Mouse (Mus musculus) neural tube, embryonic 13.5 days (tissue): Measurements from ENCODE around the gene Epp13. TPM values are rescaled to one million over a fixed set of nuclear protein-coding genes. Genes with fewer than 3 reads are reported as not detected.
"Not testable (repeated sequence)": the region's sequence is repeated elsewhere in the genome, so short reads cannot be mapped to it uniquely, and the experiment has no call there.

Experiments used
- ATAC-seq: fragments of 200-750 bp; cut with Nextera tagmentation; 2 replicates; pipeline ENCODE4 v1.8.0; 2017; ENCODE audit warnings: low read depth, mild to moderate bottlenecking, moderate TSS enrichment, moderate library complexity
- H3K27ac ChIP-seq: fragments of 300-500 bp; sonication (generic); replicated peaks from 2 replicates; pipeline ENCODE4 v1.5.1; 2015; ENCODE audit warnings: moderate library complexity, mild to moderate bottlenecking, inconsistent platforms
- H3K27me3 ChIP-seq: fragments of 300-500 bp; sonication (generic); 2 replicates; pipeline ENCODE4 v1.6.1; 2015; ENCODE audit warnings: mild to moderate bottlenecking, inconsistent platforms
- H3K36me3 ChIP-seq: fragments of 300-500 bp; sonication (generic); 2 replicates; pipeline ENCODE4 v1.6.1; 2015; ENCODE audit warnings: mild to moderate bottlenecking, inconsistent platforms
- H3K4me1 ChIP-seq: fragments of 300-500 bp; sonication (generic); replicated peaks from 2 replicates; pipeline ENCODE4 v1.6.1; 2015; ENCODE audit warnings: inconsistent platforms
- H3K4me2 ChIP-seq: fragments of 300-500 bp; sonication (generic); 2 replicates; pipeline ENCODE4 v1.6.1; 2015; ENCODE audit warnings: inconsistent platforms, mild to moderate bottlenecking, moderate library complexity
- H3K4me3 ChIP-seq: fragments of 300-500 bp; sonication (generic); 2 replicates; pipeline ENCODE4 v1.5.1; 2015; ENCODE audit warnings: mild to moderate bottlenecking, inconsistent platforms
- H3K9ac ChIP-seq: fragments of 300-500 bp; sonication (generic); 2 replicates; pipeline ENCODE4 v1.6.1; 2015; ENCODE audit warnings: moderate library complexity, mild to moderate bottlenecking, inconsistent platforms
- H3K9me3 ChIP-seq: fragments of 300-500 bp; sonication (generic); 2 replicates; pipeline ENCODE4 v1.6.1; 2016; ENCODE audit warnings: inconsistent platforms
- WGBS: fragments of 180-500 bp; shearing (Covaris S2); methylation state at CpG from one replicate; pipeline ENCODE4 v1.1.7; 2015; 5-methylcytosine and 5-hydroxymethylcytosine counted together
- polyA plus RNA-seq: library from polyadenylated mRNA; unstranded; fragments of >200 nt; fragmentation: Nextera tagmentation; extraction: Ambion mirVana; gene quantifications from 2 replicates; pipeline ENCODE4 v1.2.1, GENCODE M21; 2015

Gene Epp13
- not detected in 2 replicates for polyA plus RNA-seq

DNA sequence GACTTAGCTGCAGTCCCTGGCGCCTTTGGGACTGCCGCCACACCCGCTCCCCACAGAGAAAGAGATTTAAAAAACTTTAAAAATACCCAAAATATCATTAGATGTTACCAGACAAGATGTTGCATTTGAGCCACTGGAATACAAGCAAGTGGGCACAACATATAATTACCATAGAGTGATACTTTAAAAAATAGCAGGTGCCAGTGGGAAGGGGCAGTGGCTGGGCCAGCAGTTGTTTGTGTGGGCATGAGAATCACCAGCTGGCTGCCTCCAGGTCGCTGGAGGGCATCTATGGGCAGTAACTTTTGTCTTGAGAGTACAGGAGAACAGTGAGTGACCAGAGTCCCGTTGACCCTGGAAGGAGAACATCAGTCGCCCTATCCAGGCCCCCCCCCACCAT lies at the start of gene Epp13:
TSS of gene Epp13 (plus strand) at position 301 of the 400 bp plus-strand sequence.
- Histone ChIP-seq H3K9me3 (no peaks in the 10 kb centered on the region), H3K9ac (no peak within 1 kb of the TSS), H3K4me1 (no peaks in the 10 kb centered on the region), H3K4me3 (no peak within 1 kb of the TSS), H3K36me3 (no peaks in the 10 kb centered on the region), H3K27me3 (no peaks in the 10 kb centered on the region), H3K27ac (no peak within 1 kb of the TSS), H3K4me2 (no peak within 1 kb of the TSS)
- no peak for ATAC-seq
- 89% methylated on average over 6 of the region's 6 CpGs for WGBS

- Histone ChIP-seq H3K27ac (no peak overlapping the region), H3K27me3 (no peaks in the 10 kb centered on the region), H3K4me3 (no peak overlapping the region), H3K9me3 (peaks cover 7% of the 10 kb centered on the region; the same call in 1 of the 2 replicates), H3K9ac (no peak overlapping the region), H3K36me3 (no peaks in the 10 kb centered on the region), H3K4me1 (no peaks in the 10 kb centered on the region), H3K4me2 (no peak overlapping the region)
- no peak for ATAC-seq
- 81% methylated on average over 3 of the region's 3 CpGs for WGBS
Measured at GRCm38 (mm10) chr7:6204200-6204599, 48.3 kb upstream of the Epp13 start.

DNA sequence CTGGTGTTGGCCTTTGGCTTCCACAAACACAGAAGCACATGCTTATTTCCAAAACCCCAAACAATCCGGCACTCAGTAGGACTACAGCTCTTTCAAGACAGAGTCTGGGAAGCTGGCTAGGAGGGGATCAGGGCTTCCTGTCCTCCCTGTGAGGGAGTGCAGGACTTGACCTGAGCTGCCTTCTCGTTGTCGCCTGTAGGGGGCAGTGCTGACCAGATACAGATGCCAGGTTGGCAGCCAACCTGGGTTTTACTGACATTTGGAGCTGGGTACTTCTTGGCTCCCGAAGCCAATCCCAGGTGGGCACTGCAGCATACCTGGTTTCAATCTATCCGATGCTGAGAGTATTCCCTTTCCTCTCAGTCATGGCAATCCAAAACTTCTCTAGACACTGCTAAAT lies 39.4 kb upstream of the Epp13 start:
- H3K9me3 ChIP-seq: peaks cover 5% of the 10 kb centered on the region
- no peaks in the 10 kb centered on the region for H3K27me3 ChIP-seq
- 46% methylated on average over 5 of the region's 5 CpGs for WGBS
- no peak for ATAC-seq
- H3K36me3 ChIP-seq: no peaks in the 10 kb centered on the region
- no peak overlapping the region for H3K4me3 ChIP-seq
- H3K27ac ChIP-seq: no peak overlapping the region
- H3K9ac ChIP-seq: no peak overlapping the region
- no peak overlapping the region for H3K4me2 ChIP-seq
- H3K4me1 ChIP-seq: no peaks in the 10 kb centered on the region

DNA sequence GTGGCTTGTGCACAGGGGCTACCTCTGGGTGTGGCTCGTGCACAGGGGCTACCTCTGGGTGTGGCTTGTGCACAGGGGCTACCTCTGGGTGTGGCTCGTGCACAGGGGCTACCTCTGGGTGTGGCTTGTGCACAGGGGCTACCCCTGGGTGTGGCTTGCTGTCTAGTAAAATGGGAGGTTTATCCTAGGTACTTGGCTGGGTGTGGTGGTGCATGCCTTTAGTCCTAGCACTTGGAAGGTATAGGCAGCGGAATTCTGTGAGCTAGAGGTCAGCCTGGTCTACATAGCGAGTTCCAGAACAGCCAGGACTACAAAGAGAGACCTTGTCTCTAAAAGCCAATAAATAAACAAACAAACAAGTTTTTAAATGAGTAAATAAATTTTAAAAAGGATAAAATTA lies 37.8 kb upstream of the Epp13 start:
- H3K9me3 ChIP-seq, H3K4me1 ChIP-seq, H3K36me3 ChIP-seq, H3K4me3 ChIP-seq, H3K9ac ChIP-seq, H3K4me2 ChIP-seq, ATAC-seq, H3K27ac ChIP-seq, H3K27me3 ChIP-seq: not testable (repeated sequence)
- 69% methylated on average over 4 of the region's 4 CpGs for WGBS

DNA sequence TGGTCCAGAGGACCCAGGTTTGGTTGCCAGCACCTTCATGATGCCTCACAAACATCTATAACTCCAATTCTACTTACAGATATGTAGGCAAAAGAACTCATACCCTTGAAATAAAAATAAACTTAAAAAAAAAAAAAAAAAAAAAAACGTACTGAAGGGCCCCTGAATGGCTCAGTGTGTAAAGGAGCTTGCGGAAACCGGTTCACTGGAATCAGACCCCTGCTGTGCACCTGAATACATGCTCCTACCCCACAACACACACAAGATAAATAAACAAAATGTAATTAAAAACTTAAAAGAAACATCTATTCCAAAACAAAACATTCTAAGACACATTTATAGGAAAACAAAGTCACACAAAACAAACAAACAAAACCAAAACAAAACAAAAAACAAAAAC lies 32.4 kb upstream of the Epp13 start:
- no peaks in the 10 kb centered on the region for H3K9me3 ChIP-seq
- WGBS: 60% methylated on average over 3 of the region's 3 CpGs
- no peak overlapping the region for H3K9ac ChIP-seq
- H3K4me3 ChIP-seq: no peak overlapping the region
- H3K36me3 ChIP-seq: no peaks in the 10 kb centered on the region
- ATAC-seq: no peak
- H3K27ac ChIP-seq: no peak overlapping the region
- no peak overlapping the region for H3K4me2 ChIP-seq
- H3K4me1 ChIP-seq: no peaks in the 10 kb centered on the region
- no peaks in the 10 kb centered on the region for H3K27me3 ChIP-seq

DNA sequence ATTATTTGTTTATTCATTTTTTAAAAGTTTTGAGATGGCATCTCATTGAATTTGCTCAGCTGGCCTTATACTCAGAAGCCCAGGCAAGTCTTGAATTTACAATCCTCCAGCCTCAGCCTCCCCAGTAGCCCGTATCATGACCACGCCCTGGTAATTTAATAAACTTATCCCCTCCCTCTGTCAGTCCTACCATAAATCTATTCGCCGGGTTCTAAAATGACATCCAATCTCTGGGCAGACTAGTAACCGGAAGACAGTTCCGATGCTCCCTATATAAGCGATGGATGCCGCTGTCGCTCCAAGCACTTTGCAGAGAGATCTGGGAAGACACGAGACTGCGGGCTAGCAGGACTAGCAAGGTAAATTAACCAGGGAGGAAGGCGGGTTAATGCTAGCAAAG lies 30.5 kb upstream of the Epp13 start, which contains the start of gene Zscan5b:
TSS of gene Zscan5b (plus strand) at position 301 of the 400 bp plus-strand sequence.
- H3K4me1 ChIP-seq: no peaks in the 10 kb centered on the region
- WGBS: 90% methylated on average over 12 of the region's 12 CpGs
- H3K9ac ChIP-seq: no peak within 1 kb of the TSS
- no peak within 1 kb of the TSS for H3K4me2 ChIP-seq
- no peak within 1 kb of the TSS for H3K4me3 ChIP-seq
- no peaks in the 10 kb centered on the region for H3K27me3 ChIP-seq
- H3K27ac ChIP-seq: no peak within 1 kb of the TSS
- no peaks in the 10 kb centered on the region for H3K36me3 ChIP-seq
- no peaks in the 10 kb centered on the region for H3K9me3 ChIP-seq
- no peak for ATAC-seq

GRCm38 (mm10) chr7:6228491-6228890 lies 24.0 kb upstream of the Epp13 start:
- not testable (repeated sequence) for ATAC-seq, H3K27me3 ChIP-seq, H3K36me3 ChIP-seq, H3K4me3 ChIP-seq, H3K9ac ChIP-seq, H3K9me3 ChIP-seq, H3K27ac ChIP-seq, H3K4me2 ChIP-seq, H3K4me1 ChIP-seq
- 61% methylated on average over 8 of the region's 8 CpGs for WGBS

DNA sequence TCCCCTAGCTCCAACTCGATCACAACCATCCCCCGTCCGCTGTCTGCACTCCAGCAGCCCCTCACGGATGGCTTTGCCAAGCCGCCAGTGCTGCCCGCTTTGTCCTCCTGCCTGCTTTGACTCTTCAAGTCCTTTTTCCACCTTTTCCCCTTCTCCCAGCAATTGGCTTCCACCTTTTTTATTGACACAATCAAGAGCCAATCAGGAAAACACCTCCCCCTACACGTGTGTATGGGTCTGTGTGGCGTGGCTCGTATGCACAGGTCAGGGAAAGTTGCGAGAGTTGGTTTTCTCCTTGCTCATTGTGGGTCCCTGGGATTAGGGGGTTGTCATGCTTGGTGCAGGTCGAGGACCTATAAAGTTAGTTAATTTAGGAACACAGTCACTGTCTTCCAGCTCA lies 12.7 kb upstream of the Epp13 start:
- Histone ChIP-seq H3K36me3 (no peaks in the 10 kb centered on the region), H3K4me3 (no peak overlapping the region), H3K27me3 (no peaks in the 10 kb centered on the region), H3K4me1 (no peaks in the 10 kb centered on the region), H3K9ac (no peak overlapping the region), H3K27ac (no peak overlapping the region), H3K4me2 (no peak overlapping the region), H3K9me3 (no peaks in the 10 kb centered on the region)
- 65% methylated on average over 11 of the region's 11 CpGs for WGBS
- ATAC-seq: no peak

DNA sequence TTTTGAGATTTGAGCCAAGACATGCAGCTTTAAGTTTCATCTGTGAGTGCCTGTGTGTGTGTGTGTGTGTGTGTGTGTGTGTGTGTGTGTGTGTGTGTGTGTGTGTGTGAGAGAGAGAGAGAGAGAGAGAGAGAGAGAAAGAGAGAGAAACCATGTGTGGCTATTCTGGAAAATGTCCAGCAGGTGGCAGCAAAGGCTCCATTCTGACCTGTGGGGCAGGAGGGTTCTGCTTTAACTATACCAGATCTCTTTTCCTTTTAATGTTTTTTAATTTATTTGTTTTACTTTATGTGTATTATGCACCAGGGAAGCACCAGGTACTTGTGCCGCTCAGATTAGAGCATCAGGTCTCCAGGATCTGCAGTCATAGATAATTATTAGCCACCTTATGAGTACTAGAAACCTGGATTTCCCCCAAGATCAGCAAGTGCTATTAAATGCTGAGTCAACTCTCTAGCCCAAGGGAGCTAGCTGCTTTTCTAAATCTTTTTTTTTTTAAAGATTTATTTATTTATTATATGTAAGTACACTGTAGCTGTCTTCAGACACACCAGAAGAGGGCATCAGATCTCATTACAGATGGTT lies 11.6 kb upstream of the Epp13 start:
- WGBS: 21% methylated on average over 1 of the region's 1 CpGs
- H3K27me3 ChIP-seq: not testable (repeated sequence)

GRCm38 (mm10) chr7:6244361-6245292 lies 7.9 kb upstream of the Epp13 start:
- WGBS: 57% methylated on average over 11 of the region's 11 CpGs
- H3K4me2 ChIP-seq: no peak overlapping the region
- H3K4me1 ChIP-seq: no peaks in the 10 kb centered on the region
- ATAC-seq: no peak
- no peak overlapping the region for H3K27ac ChIP-seq
- H3K36me3 ChIP-seq: no peaks in the 10 kb centered on the region
- no peak overlapping the region for H3K9ac ChIP-seq
- H3K4me3 ChIP-seq: no peak overlapping the region
- H3K9me3 ChIP-seq: no peaks in the 10 kb centered on the region
- H3K27me3 ChIP-seq: no peaks in the 10 kb centered on the region

More for the DNA sequence above, 11.6 kb upstream of the Epp13 start:
- H3K27ac ChIP-seq, H3K9ac ChIP-seq, H3K4me2 ChIP-seq, ATAC-seq, H3K9me3 ChIP-seq, H3K4me1 ChIP-seq, H3K36me3 ChIP-seq, H3K4me3 ChIP-seq: not testable (repeated sequence)

GRCm38 (mm10) chr7:6254451-6254850 lies 1.9 kb downstream of the Epp13 start:
- ATAC-seq: no peak
- Histone ChIP-seq H3K9me3 (no peaks in the 10 kb centered on the region), H3K36me3 (no peaks in the 10 kb centered on the region), H3K4me3 (no peak overlapping the region), H3K4me1 (no peaks in the 10 kb centered on the region), H3K9ac (no peak overlapping the region), H3K27me3 (no peaks in the 10 kb centered on the region), H3K4me2 (no peak overlapping the region), H3K27ac (no peak overlapping the region)
- 93% methylated on average over 5 of the region's 5 CpGs for WGBS

GRCm38 (mm10) chr7:6257386-6257785 lies 4.9 kb downstream of the Epp13 start:
- H3K27ac ChIP-seq: no peak overlapping the region
- H3K4me2 ChIP-seq: no peak overlapping the region
- 84% methylated on average over 4 of the region's 4 CpGs for WGBS
- H3K4me1 ChIP-seq: no peaks in the 10 kb centered on the region
- no peaks in the 10 kb centered on the region for H3K36me3 ChIP-seq
- no peak overlapping the region for H3K4me3 ChIP-seq
- no peak overlapping the region for H3K9ac ChIP-seq
- ATAC-seq: no peak
- H3K27me3 ChIP-seq: no peaks in the 10 kb centered on the region
- no peaks in the 10 kb centered on the region; the same call in 1 of the 2 replicates for H3K9me3 ChIP-seq
